Comparison of ENCODE assay signal across 13 mouse cellular contexts in the genomic region with DNA sequence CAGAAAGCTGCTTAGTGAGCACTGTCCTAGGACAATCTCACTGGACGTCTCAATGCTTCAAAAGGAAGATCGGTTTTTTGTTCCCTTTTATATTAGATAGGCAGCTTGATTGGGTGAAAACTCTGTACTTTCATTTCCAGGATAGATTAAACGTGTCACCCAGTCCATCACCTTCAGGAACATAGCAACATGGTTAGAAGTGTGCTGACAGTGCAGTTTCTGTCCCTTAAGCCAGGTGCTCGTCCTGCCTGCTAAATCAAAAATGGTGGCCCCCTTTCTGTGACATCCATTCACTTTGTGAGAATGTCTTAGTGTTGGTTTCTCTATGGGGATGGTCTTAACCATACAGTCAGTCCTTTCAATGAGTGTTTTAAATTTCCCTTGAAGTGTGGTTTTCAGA.
"Had no signal": no experiment of that assay in that cellular context is flagged by ENCODE, and none has a peak within 500 bp of the region (broad histone marks: within the 10 kb centered on the region; RNA-seq: fewer than 3 reads in every experiment).

No protein-coding gene starts in this region.

- ATAC-seq: lung, postnatal 0 days had no signal

- H3K9ac ChIP-seq: limb, embryonic 13.5 days; liver, embryonic 15.5 days; midbrain, embryonic 12.5 days; stomach, embryonic 15.5 days had no signal

- H3K9me3 ChIP-seq: liver, embryonic 15.5 days; stomach, embryonic 15.5 days had no signal

- H3K27ac ChIP-seq: limb, embryonic 13.5 days; liver, embryonic 15.5 days; midbrain, embryonic 12.5 days; stomach, embryonic 15.5 days had no signal

- DNase-seq: kidney, adult 8-10 months; kidney, postnatal 25 days; left cerebral cortex, postnatal 4 days; lung, adult 2 months; lung, postnatal 4 days; right cerebral cortex, postnatal 14 days; thymus, adult 2 months; thymus, postnatal 25 days had no signal

- H3K4me3 ChIP-seq: limb, embryonic 13.5 days; liver, embryonic 15.5 days; midbrain, embryonic 12.5 days; stomach, embryonic 15.5 days had no signal

- H3K4me1 ChIP-seq: liver, embryonic 15.5 days; stomach, embryonic 15.5 days had no signal

- H3K4me2 ChIP-seq: limb, embryonic 13.5 days; liver, embryonic 15.5 days; midbrain, embryonic 12.5 days; stomach, embryonic 15.5 days had no signal

- H3K27me3 ChIP-seq: limb, embryonic 13.5 days; liver, embryonic 15.5 days; stomach, embryonic 15.5 days had no signal

- H3K36me3 ChIP-seq: limb, embryonic 13.5 days; liver, embryonic 15.5 days; midbrain, embryonic 12.5 days; stomach, embryonic 15.5 days had no signal
